Mouse (Mus musculus) midbrain, embryonic 16.5 days (tissue): ENCODE measurements around the gene Plekha6. TPM values are rescaled to one million over a fixed set of nuclear protein-coding genes. Genes with fewer than 3 reads are reported as not detected.

ENCODE experiments used
- ATAC-seq: fragments of 200-750 bp; cut with Nextera tagmentation; 2 replicates; pipeline ENCODE4 v1.8.0; 2017; ENCODE audit warnings: moderate TSS enrichment
- H3K27ac ChIP-seq: fragments of 300-500 bp; sonication (generic); 2 replicates; pipeline ENCODE4 v1.5.1; 2014; ENCODE audit warnings: mild to moderate bottlenecking, low read length, mixed read lengths
- H3K27me3 ChIP-seq: fragments of 300-500 bp; sonication (generic); 2 replicates; pipeline ENCODE4 v1.6.1; 2014; ENCODE audit warnings: low read depth, low read length, mixed read lengths; ENCODE audit not compliant: control insufficient read depth, insufficient read depth
- H3K36me3 ChIP-seq: fragments of 300-500 bp; sonication (generic); 2 replicates; pipeline ENCODE4 v1.6.1; 2014; ENCODE audit warnings: mild to moderate bottlenecking, low read length, moderate library complexity, mixed read lengths; ENCODE audit not compliant: control insufficient read depth, insufficient read depth
- H3K4me1 ChIP-seq: fragments of 300-500 bp; sonication (generic); 2 replicates; pipeline ENCODE4 v1.6.1; 2014; ENCODE audit warnings: mild to moderate bottlenecking, low read length, mixed read lengths; ENCODE audit not compliant: control insufficient read depth, insufficient read depth
- H3K4me2 ChIP-seq: fragments of 300-500 bp; sonication (generic); 2 replicates; pipeline ENCODE4 v1.6.1; 2014; ENCODE audit warnings: mild to moderate bottlenecking, low read length, mixed read lengths
- H3K4me3 ChIP-seq: fragments of 300-500 bp; sonication (generic); 2 replicates; pipeline ENCODE4 v1.5.1; 2014; ENCODE audit warnings: low read depth, mild to moderate bottlenecking, low read length, moderate library complexity, mixed read lengths
- H3K9ac ChIP-seq: fragments of 300-500 bp; sonication (generic); 2 replicates; pipeline ENCODE4 v1.6.1; 2014; ENCODE audit warnings: low read depth, low read length, mixed read lengths
- H3K9me3 ChIP-seq: fragments of 300-500 bp; sonication (generic); replicated peaks from 2 replicates; pipeline ENCODE4 v1.6.1; 2014; ENCODE audit warnings: mild to moderate bottlenecking, low read length, mixed read lengths; ENCODE audit not compliant: control insufficient read depth, poor library complexity, severe bottlenecking
- WGBS: fragments of 180-500 bp; shearing (Covaris S2); extraction: QIAGEN DNeasy Blood & Tissue Kit; methylation state at CpG from one replicate; pipeline ENCODE4 v1.1.7; 2014; 5-methylcytosine and 5-hydroxymethylcytosine counted together
- polyA plus RNA-seq: library from polyadenylated mRNA; unstranded; fragments of >200 nt; fragmentation: Nextera tagmentation; extraction: Ambion mirVana; gene quantifications from 2 replicates; pipeline ENCODE4 v1.2.1, GENCODE M21; 2015

Plekha6 gene
- polyA plus RNA-seq, 1 experiment from 2014 or later: 17.3 TPM

DNA sequence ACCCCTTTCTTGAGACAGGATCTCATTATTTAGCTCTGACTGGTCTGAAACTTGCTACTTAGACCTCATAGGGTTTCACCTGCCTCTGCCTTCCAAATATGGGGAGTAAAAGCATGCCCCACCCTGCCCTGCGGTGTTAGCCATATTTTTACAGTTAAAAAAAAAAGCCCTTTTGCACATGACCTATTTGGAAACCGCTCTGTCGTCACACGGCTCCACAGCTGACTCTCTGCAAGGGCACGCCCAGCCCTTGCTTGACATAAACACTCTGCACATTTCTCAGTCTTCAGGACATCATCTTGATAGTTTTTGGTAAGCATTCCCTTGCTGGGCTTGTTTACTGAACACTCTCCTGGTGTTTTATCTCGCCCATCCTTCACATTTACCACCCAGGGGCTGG, 11.1 kb downstream of the Plekha6 start:
- Histone ChIP-seq H3K9me3 (no peaks in the 10 kb centered on the region), H3K27me3 (no peaks in the 10 kb centered on the region), H3K9ac (no peak overlapping the region), H3K4me2 (no peak overlapping the region), H3K27ac (no peak overlapping the region), H3K4me3 (no peak overlapping the region), H3K4me1 (no peaks in the 10 kb centered on the region), H3K36me3 (no peaks in the 10 kb centered on the region)
- WGBS: 83% methylated on average over 6 of the region's 6 CpGs
- ATAC-seq: no peak

DNA sequence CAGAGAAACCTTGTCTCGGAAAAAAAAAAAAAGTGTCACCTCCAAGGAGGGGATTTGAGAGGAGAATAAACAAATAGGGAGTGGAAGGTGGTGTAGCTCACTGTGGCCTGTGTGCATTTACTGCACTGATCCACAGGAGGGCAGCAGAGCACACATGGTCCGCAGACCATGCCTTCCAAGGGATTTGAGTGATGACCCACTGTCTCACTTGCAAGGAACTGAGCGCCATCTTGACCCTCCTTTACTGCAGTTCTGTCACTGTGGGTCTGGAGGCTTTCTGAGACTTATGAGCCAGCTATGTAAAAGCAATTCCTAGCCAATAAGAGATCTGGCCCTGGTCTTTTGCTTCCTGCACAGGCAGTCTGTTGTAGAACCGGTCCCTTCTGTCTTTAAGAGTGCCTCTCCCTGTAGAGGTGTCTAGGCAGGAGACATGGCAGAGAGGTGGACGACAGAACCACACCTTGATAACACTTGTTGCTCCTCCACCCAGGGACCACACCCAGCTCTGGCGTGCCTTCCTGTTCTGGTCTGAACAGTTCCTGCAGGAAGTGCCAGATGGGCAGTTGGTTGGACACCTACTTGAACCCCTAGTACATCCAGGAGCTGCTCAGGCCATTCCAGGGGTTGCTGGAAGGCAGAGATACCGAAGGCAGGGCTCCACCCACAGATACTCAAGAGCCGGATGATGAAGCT, 13.6 kb downstream of the Plekha6 start:
- H3K4me1 ChIP-seq: no peaks in the 10 kb centered on the region
- no peak overlapping the region; the same call in 1 of the 2 replicates for H3K27ac ChIP-seq
- no peaks in the 10 kb centered on the region for H3K9me3 ChIP-seq
- H3K27me3 ChIP-seq: no peaks in the 10 kb centered on the region
- no peak for ATAC-seq
- H3K4me2 ChIP-seq: no peak overlapping the region
- no peak overlapping the region for H3K4me3 ChIP-seq
- no peak overlapping the region for H3K9ac ChIP-seq
- WGBS: 56% methylated on average over 8 of the region's 8 CpGs
- no peaks in the 10 kb centered on the region for H3K36me3 ChIP-seq

DNA sequence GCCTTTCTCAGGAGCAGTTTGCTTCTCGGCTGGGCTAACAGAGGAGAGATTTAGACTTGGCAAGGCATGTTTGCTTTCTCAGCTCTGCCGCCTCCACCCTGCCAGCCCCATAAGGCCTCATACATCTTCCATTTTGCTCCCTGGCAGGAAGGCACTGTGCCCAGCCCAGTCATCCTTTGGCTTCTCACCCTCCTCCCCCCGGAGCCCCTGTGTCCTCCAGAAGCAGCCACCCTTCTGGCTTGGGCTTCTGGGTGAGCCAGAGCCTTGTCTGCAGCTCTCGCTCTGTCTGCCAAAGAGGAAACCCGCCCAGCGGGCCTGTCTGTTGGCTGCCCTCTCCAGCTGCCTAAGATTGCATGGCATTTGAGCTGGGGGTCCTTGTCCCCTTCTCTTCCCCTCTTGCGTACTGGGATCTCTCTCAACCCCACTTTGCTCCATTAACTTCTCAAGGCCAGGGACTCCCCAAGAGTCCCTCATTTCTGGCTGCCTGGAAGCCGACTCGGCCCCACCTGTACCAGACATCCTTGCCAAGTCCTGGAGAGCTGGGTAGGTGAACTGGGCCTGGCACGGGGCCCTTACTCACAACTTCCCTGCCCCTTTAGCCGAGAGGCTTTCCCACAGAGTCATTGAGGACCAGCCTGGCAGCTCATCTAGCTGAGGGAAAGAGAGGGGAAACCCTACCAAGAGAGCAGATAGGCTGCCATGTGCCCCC, 14.9 kb downstream of the Plekha6 start:
- 80% methylated on average over 11 of the region's 11 CpGs for WGBS
- ATAC-seq: no peak

DNA sequence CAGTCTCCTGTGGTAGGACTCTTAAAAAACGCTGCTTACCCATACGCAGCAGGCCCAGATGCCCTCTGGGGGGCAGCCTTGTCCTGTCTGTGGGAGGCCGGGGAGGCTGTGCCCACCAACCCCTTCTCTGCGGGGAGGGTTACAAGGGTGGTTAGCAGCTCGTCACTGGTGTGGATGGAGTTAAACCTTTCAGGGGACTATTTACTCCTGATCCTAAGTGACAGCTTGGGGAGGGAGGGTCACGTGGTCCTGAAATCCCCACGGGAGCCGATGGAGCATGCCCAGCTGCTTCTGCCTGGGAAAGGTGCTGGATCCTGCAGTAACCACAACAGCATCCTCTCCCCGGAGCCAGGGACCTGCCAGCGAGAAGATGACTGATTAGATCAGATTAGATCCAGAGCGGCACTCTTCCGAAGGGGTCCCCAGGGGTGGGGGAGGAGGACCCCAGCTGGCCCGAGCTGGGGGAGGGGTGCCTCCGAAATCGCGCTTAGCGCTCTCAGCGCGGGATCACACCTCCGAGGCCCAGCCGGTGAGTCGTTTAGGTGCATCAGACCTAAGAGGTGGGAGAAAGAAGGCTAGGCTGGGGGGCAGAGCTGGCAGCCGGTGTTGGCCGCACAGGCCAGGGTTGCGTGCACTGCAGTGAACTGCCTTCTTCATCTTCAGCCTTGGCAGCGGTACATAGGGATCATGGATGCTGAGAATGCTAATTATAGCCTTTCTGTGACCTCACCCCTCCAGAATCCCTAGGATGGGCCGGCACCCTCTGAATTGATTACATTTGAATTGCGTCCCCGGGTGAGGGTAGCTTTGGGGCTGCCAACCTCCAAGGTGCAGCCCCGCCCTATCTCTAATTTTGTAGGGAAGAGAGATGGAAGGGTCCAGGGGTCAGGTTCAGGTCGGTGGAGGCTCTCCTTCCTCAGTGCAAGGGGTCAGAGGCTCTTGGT, 17.3 kb downstream of the Plekha6 start:
- WGBS: under 1% methylated on average over 31 of the region's 31 CpGs
- H3K9ac ChIP-seq: peak overlapping the region; percentile 71
- H3K27me3 ChIP-seq: no peaks in the 10 kb centered on the region
- no peaks in the 10 kb centered on the region for H3K9me3 ChIP-seq
- H3K4me2 ChIP-seq: peak overlapping the region; percentile 97
- H3K4me3 ChIP-seq: peak overlapping the region; percentile 63
- ATAC-seq: peak; percentile 88
- peak overlapping the region; percentile 91 for H3K27ac ChIP-seq
- H3K4me1 ChIP-seq: peaks cover 16% of the 10 kb centered on the region
- no peaks in the 10 kb centered on the region for H3K36me3 ChIP-seq

More for the DNA sequence above, 14.9 kb downstream of the Plekha6 start:
- Histone ChIP-seq H3K9ac (peak overlapping the region; percentile 23; the same call in 1 of the 2 replicates), H3K4me2 (no peak overlapping the region), H3K36me3 (no peaks in the 10 kb centered on the region), H3K9me3 (no peaks in the 10 kb centered on the region), H3K4me3 (no peak overlapping the region), H3K27me3 (no peaks in the 10 kb centered on the region), H3K4me1 (peaks cover 9% of the 10 kb centered on the region), H3K27ac (peak overlapping the region; percentile 18; the same call in 1 of the 2 replicates)

DNA sequence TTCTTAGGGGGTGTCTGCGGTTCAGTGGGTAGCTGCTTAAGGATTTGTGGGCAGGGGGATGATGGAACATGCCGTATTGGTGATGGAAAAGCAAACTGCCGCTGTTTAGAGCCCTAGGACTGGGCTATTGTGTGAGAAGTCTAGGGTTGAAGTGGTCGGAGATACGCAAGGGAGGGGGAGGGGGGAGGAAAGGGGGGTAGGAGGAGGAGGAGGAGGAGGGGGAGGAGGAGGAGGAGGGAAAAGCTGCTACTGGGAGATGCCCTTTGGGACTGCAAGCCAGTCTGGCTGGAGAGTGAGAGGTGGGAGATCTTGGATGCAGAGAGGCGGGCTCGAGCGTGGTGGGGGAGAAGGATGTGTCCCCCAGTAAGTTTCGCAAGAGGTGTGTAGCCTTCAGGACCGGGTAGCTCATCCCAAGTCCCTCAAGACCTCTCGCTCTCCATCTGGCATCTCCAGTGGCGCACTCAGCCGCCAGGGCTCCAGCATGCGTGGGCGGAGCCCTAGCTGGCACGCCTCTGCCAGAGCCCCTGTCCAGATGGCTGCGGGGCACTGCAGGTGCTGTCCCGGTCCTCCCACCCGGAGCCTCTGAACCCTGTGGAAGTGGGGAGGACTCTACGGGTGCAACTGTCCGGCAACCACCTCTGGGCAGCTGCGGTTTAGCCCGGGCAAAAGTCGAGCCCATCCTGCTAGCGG, 18.2 kb downstream of the Plekha6 start:
- H3K27me3 ChIP-seq: no peaks in the 10 kb centered on the region
- H3K9me3 ChIP-seq: no peaks in the 10 kb centered on the region
- peaks cover 18% of the 10 kb centered on the region for H3K4me1 ChIP-seq
- H3K36me3 ChIP-seq: no peaks in the 10 kb centered on the region
- peak overlapping the region; percentile 71 for H3K9ac ChIP-seq
- H3K4me2 ChIP-seq: peak overlapping the region; percentile 97
- peak; percentile 61 for ATAC-seq
- under 1% methylated on average over 22 of the region's 25 CpGs for WGBS
- peak overlapping the region; percentile 91 for H3K27ac ChIP-seq
- peak overlapping the region; percentile 63 for H3K4me3 ChIP-seq

DNA sequence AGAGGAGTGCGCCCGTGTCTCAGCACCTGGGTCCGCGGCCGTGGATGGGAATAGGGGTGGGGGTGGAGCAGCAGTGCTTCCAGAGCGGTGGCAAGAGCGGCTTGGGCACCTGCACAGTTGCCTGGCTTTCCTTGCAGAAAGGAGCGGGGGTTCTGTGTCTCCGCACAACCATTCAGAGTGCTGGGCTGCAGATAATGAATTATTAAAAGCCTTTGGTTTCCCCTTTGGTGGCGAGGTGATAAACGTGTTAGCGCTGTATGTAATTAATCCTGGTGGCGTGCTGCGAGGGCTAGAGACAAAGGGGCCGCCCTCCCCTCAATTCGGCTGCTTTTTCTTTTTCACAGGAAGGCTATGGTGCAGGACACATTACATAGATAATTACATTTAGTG, 18.7 kb downstream of the Plekha6 start:
- ATAC-seq: peak; percentile 41
- 2% methylated on average over 16 of the region's 16 CpGs for WGBS
- peaks cover 24% of the 10 kb centered on the region for H3K4me1 ChIP-seq

DNA sequence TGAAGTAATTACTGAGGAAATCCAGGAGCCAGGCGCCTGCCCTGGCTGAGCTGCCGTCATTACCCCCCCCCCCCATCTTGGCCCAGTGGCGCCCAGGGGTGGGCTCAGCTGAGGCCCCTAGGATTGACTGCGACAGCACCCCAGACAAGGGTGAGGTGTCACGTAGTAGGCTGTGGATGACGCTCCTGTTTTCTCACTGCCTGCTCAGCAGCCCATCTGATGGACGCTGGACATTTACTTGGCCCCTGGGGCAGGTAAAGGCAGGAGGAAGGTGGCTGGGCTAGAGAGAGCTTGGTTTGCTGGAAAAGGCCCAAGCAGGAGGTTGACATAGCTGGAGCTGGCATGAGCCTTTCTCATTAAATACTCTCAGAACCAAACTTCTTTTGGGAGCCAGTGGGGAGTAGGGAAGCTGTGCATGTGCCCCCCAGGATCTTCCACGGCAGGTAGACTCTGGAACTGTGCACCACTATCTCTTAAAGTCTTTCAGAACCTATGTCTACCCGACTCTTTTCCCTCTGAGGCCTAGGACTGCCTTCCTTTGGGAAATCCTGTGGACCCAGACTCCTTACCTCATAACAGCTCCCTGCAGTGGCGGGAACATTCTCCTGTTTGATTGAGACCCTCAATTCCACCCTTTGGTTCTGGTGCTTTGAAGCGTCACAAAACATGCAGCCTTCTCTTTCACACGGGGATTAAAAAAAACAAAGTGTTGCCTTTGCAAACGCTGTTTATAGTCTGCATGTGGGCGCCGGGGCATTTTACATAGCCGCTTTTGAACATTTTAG, 19.3 kb downstream of the Plekha6 start:
- ATAC-seq: peak; percentile 30
- peak overlapping the region; percentile 91 for H3K27ac ChIP-seq
- peak overlapping the region; percentile 97 for H3K4me2 ChIP-seq
- H3K9ac ChIP-seq: peak overlapping the region; percentile 71
- WGBS: 3% methylated on average over 16 of the region's 16 CpGs
- H3K36me3 ChIP-seq: no peaks in the 10 kb centered on the region
- peaks cover 30% of the 10 kb centered on the region for H3K4me1 ChIP-seq
- no peaks in the 10 kb centered on the region for H3K9me3 ChIP-seq
- peak overlapping the region; percentile 63 for H3K4me3 ChIP-seq
- H3K27me3 ChIP-seq: no peaks in the 10 kb centered on the region

More for the DNA sequence above, 18.7 kb downstream of the Plekha6 start:
- H3K27me3 ChIP-seq: no peaks in the 10 kb centered on the region
- peak overlapping the region; percentile 63 for H3K4me3 ChIP-seq
- peak overlapping the region; percentile 91 for H3K27ac ChIP-seq
- peak overlapping the region; percentile 71 for H3K9ac ChIP-seq
- H3K4me2 ChIP-seq: peak overlapping the region; percentile 97
- no peaks in the 10 kb centered on the region for H3K36me3 ChIP-seq
- no peaks in the 10 kb centered on the region for H3K9me3 ChIP-seq
